ENCODE assay signal across 21 mouse cellular contexts in the genomic region with DNA sequence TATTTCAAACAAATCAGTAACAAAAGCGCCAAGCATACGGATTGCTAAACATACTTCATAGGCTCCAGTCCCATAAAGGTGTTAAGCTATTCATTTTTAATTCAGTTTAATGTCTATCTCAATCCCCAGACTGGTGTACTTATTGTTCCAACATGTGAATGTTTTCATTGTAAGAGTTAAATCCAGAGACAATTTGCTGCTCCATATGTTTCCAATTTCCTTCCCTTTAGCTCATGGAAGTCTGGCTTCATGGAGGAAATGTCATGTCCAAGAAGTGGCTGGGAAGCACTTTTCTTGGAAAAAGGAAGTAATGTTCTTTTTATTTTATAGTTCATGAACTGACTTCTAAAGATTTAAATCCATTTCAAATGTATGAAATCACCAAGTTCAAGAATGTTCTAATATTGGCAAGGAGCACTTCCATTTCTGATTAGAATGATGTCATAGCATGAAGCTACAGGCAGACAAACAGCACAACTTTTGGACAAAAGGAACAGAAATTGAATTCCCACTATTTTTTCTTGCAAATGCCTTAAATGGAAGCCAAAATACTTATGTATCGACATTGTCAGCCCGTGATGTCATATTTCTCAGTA.
DNase-seq lines count a peak whose midpoint lies in the region; ATAC-seq and TF ChIP-seq lines count a peak whose summit lies in the region.
"Had no signal": no experiment of that assay in that cellular context is flagged by ENCODE, and none has a peak within 500 bp of the region (broad histone marks: within the 10 kb centered on the region; RNA-seq: fewer than 3 reads in every experiment).

No protein-coding gene starts in this region.

- no peak for TF ChIP-seq POLR2A in thymus, adult 2 months (IDR thresholded peaks at IDR 0.05; ENCODE audit: control insufficient read depth, extremely low read depth, insufficient read depth, low read length, poor library complexity)

- H3K4me2 ChIP-seq in kidney, postnatal 0 days (ENCODE audit: low read length): no peak overlapping the region
- H3K4me2 ChIP-seq in kidney, embryonic 14.5 days (replicated peaks; ENCODE audit: low read depth, low read length): no peak overlapping the region
- H3K4me2 ChIP-seq: embryonic facial prominence, embryonic 13.5 days; hindbrain, embryonic 14.5 days; liver, embryonic 11.5 days; lung, embryonic 15.5 days had no signal

- TF ChIP-seq CTCF in kidney, postnatal 0 days (IDR thresholded peaks at IDR 0.05; ENCODE audit: low read depth): no peak
- TF ChIP-seq CTCF in thymus, adult 2 months (IDR thresholded peaks at IDR 0.05; ENCODE audit: borderline replicate concordance, control insufficient read depth, extremely low read depth, insufficient read depth, low read length, poor library complexity): no peak

- ATAC-seq in kidney, postnatal 0 days (replicated peaks; ENCODE audit: low FRiP score, low read depth): no peak
- ATAC-seq in kidney, embryonic 14.5 days (ENCODE audit: low FRiP score, low TSS enrichment): no peak
- ATAC-seq: forebrain, embryonic 16.5 days; intestine, embryonic 16.5 days had no signal

- H3K4me3 ChIP-seq in kidney, postnatal 0 days (replicated peaks; ENCODE audit: low read depth, low read length): no peak overlapping the region
- no peak overlapping the region for H3K4me3 ChIP-seq in kidney, embryonic 14.5 days (ENCODE audit: low read length)
- H3K4me3 ChIP-seq in limb, embryonic 10.5 days: no peak overlapping the region
- H3K4me3 ChIP-seq in thymus, adult 2 months (ENCODE audit: control insufficient read depth, insufficient read depth, low read length): no peak overlapping the region
- H3K4me3 ChIP-seq: embryonic facial prominence, embryonic 13.5 days; heart, embryonic 10.5 days; lung, embryonic 15.5 days; midbrain, embryonic 10.5 days had no signal

- no peak overlapping the region for H3K27ac ChIP-seq in kidney, postnatal 0 days
- H3K27ac ChIP-seq in kidney, embryonic 14.5 days (ENCODE audit: low read depth, low read length): no peak overlapping the region; the same call in 1 of the 2 replicates
- H3K27ac ChIP-seq in limb, embryonic 10.5 days: peak overlapping the region; percentile 74
- no peak overlapping the region for H3K27ac ChIP-seq in thymus, adult 2 months (ENCODE audit: control insufficient read depth, insufficient read depth, low read length)
- H3K27ac ChIP-seq: embryonic facial prominence, embryonic 13.5 days; heart, embryonic 10.5 days; hindbrain, embryonic 14.5 days; lung, embryonic 15.5 days; midbrain, embryonic 10.5 days had no signal

- H3K27me3 ChIP-seq in kidney, postnatal 0 days (ENCODE audit: insufficient read depth, low read length): no peaks in the 10 kb centered on the region
- no peaks in the 10 kb centered on the region for H3K27me3 ChIP-seq in kidney, embryonic 14.5 days (ENCODE audit: control insufficient read depth, insufficient read depth, low read length)
- no peaks in the 10 kb centered on the region for H3K27me3 ChIP-seq in limb, embryonic 10.5 days (ENCODE audit: low read depth, poor library complexity, severe bottlenecking)
- no peaks in the 10 kb centered on the region for H3K27me3 ChIP-seq in thymus, adult 2 months (ENCODE audit: control insufficient read depth, insufficient read depth, low read length)
- H3K27me3 ChIP-seq: embryonic facial prominence, embryonic 13.5 days; lung, embryonic 15.5 days had no signal

- peak; percentile 28 for DNase-seq in kidney, postnatal 0 days (ENCODE audit: low spot score)
- peak; percentile 65 for DNase-seq in embryo, embryonic 11 days
- no peak for DNase-seq in limb, embryonic 10.5 days (ENCODE audit: low spot score)
- no peak for DNase-seq in c-Kit-positive CD71-positive TER-119-positive erythroid progenitor cells, embryonic 14.5 days (ENCODE audit: low spot score)
- no peak for DNase-seq in thymus, adult 2 months
- no peak for DNase-seq in lung, adult 18-20 months
- DNase-seq: adrenal gland, adult 8-10 months; cerebellum, adult 11 months; cerebellum, postnatal 10 days; heart, postnatal 14 days; lung, postnatal 4 days; thymus, postnatal 25 days had no signal

- H3K36me3 ChIP-seq in kidney, postnatal 0 days (ENCODE audit: insufficient read depth, low read length): no peaks in the 10 kb centered on the region
- no peaks in the 10 kb centered on the region for H3K36me3 ChIP-seq in kidney, embryonic 14.5 days (ENCODE audit: control insufficient read depth, insufficient read depth, low read length)
- H3K36me3 ChIP-seq in limb, embryonic 10.5 days: no peaks in the 10 kb centered on the region
- H3K36me3 ChIP-seq in thymus, adult 2 months (ENCODE audit: control insufficient read depth, insufficient read depth, low read length): no peaks in the 10 kb centered on the region
- H3K36me3 ChIP-seq: embryonic facial prominence, embryonic 13.5 days; heart, embryonic 10.5 days; lung, embryonic 15.5 days; midbrain, embryonic 10.5 days had no signal

- 65% methylated on average over 4 of the region's 4 CpGs for WGBS in kidney, postnatal 0 days
- WGBS in kidney, embryonic 14.5 days: 75% methylated on average over 4 of the region's 4 CpGs
- WGBS in limb, embryonic 10.5 days: 60% methylated on average over 4 of the region's 4 CpGs
- WGBS in thymus, adult 2 months: 94% methylated on average over 4 of the region's 4 CpGs

- no peaks in the 10 kb centered on the region for H3K4me1 ChIP-seq in kidney, postnatal 0 days (replicated peaks; ENCODE audit: insufficient read depth, low read length)
- no peaks in the 10 kb centered on the region for H3K4me1 ChIP-seq in kidney, embryonic 14.5 days (ENCODE audit: control insufficient read depth, insufficient read depth, low read length)
- peaks cover 6% of the 10 kb centered on the region for H3K4me1 ChIP-seq in limb, embryonic 10.5 days
- H3K4me1 ChIP-seq in thymus, adult 2 months (replicated peaks; ENCODE audit: control insufficient read depth, insufficient read depth, low read length): no peaks in the 10 kb centered on the region
- H3K4me1 ChIP-seq: embryonic facial prominence, embryonic 13.5 days; heart, embryonic 10.5 days; lung, embryonic 15.5 days; midbrain, embryonic 10.5 days had no signal

- H3K9ac ChIP-seq in kidney, postnatal 0 days (ENCODE audit: low read depth, low read length): no peak overlapping the region
- no peak overlapping the region for H3K9ac ChIP-seq in kidney, embryonic 14.5 days (ENCODE audit: low read depth, low read length)
- H3K9ac ChIP-seq: embryonic facial prominence, embryonic 13.5 days; hindbrain, embryonic 14.5 days; lung, embryonic 15.5 days had no signal

- no peaks in the 10 kb centered on the region for H3K9me3 ChIP-seq in kidney, postnatal 0 days (replicated peaks; ENCODE audit: low read length)
- no peaks in the 10 kb centered on the region for H3K9me3 ChIP-seq in kidney, embryonic 14.5 days (ENCODE audit: control insufficient read depth, low read length)
- H3K9me3 ChIP-seq in limb, embryonic 10.5 days (replicated peaks): no peaks in the 10 kb centered on the region
- H3K9me3 ChIP-seq: embryonic facial prominence, embryonic 13.5 days; heart, embryonic 10.5 days; lung, embryonic 15.5 days; midbrain, embryonic 10.5 days had no signal

Comparison
In these comparisons a context has a peak if more than half of its experiments do, and no peak if none do; other contexts are left out.
1. DNase-seq: peak in kidney, postnatal 0 days (single experiment) and embryo, embryonic 11 days (single experiment); none in limb, embryonic 10.5 days (single experiment), c-Kit-positive CD71-positive TER-119-positive erythroid progenitor cells, embryonic 14.5 days (single experiment), thymus, adult 2 months (single experiment) and lung, adult 18-20 months (0 of 2).